Mouse (Mus musculus) frontal cortex, adult (tissue): ENCODE results near the gene Dip2c.

Source experiments
- ATAC-seq: cut with Nextera tagmentation; 2 replicates; pipeline ENCODE4 v1.9.2; 2017; ENCODE audit warnings: mild to moderate bottlenecking, moderate library complexity, mixed read lengths; ENCODE audit not compliant: low TSS enrichment

Dip2c gene

DNA sequence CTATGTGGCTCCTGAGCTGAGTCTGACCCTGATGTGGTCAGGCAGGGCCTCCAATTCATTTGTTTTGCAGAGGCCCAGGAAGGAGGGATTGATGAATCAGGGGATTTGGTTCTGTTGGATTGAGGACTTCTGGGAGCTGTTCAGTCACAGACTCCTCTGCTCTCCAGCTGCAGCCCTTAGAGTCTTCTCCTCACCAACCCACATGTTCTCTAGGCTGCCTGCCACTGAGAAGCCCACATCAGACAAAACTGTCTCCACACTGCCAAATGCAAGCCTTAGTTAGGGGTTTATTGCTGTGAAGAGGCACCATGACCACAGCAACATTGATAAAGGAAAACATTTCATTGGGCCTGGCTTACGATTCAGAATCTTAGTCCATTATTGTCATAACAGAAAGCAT lies 387.3 kb downstream of the Dip2c start:
- ATAC-seq, result peak; percentile 86

DNA sequence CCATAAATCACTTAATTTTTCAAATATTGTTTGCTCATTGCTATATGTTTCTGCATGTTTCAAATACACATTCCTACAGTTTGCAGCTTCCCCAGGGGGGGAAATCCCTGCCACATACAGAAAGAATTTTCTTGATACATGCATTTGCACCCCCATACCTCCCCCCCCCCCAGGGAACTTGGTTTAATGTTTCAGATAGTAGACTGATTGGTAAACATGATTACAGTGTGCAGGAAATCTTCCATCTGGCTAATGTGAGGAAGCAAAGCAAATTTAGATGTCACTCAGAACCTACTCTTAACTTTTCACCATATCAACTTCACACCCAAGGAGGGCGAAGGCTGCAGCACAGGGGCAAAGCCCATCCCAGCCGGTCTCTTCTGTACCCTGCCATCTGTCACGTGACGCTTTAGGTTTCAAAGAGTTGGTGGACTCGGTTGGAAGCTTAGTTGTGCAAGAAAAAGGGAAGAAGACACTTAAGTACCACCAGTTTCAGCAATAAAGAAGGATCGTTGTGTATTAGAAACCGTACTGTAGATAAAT lies 391.7 kb downstream of the Dip2c start:
- ATAC-seq, result no peak

DNA sequence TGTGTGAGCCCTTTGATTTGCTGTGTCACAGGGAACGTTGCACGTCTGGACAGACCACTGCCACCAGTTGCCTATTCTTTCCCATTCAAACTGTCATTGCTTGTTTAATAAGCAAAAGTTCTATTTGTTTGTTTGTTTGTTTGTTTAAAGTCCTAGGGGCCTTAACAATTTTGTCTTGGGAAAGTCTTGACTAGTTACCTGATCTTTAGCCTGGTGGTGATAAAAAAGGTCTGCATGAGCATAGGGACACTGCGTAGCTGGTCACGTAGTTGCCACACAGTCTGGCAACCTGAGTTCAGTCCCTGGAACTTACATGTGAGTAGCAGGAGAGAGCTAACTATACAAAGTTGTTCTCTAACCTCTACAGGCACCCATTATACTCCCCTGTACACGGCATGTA lies 392.9 kb downstream of the Dip2c start:
- no peak for ATAC-seq

DNA sequence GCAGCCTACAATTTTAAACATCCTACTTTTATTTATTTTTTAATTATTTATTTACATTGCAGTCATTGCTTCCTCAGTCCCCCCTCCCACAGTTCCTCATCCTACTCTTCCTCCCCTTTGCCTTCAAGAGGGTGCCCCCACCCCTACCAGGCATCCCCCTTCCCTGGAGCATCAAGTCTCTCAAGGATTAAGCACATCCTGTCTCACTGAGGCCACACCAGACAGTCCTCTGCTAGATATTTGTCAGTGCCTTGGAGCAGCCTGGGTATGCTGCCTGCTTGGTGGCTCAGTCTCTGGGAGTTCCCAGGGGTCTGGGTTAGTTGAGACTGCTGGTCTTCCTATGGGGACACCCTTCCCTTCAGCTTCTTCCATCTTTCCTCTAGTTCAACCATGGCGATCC lies 397.8 kb downstream of the Dip2c start:
- ATAC-seq, result no peak

DNA sequence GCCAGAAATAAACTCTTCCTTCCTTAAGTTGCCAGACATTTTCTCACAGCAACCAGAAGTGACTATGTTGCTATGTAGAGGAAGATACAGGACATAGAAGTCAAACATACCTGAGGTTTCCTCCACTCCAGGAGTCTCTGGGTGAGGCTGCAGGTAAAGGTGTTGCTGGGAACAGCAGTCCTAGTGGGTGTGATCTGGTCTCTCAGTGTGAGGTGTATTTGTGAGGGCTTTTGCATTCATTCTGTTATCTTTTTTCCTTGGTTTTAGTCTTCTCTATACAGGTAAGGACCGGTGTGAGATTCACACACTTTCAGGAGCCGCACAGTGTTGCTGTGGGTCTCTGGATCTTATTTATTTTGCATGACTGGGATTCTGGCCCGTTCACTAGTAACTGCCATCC lies 405.2 kb downstream of the Dip2c start:
- no peak for ATAC-seq

DNA sequence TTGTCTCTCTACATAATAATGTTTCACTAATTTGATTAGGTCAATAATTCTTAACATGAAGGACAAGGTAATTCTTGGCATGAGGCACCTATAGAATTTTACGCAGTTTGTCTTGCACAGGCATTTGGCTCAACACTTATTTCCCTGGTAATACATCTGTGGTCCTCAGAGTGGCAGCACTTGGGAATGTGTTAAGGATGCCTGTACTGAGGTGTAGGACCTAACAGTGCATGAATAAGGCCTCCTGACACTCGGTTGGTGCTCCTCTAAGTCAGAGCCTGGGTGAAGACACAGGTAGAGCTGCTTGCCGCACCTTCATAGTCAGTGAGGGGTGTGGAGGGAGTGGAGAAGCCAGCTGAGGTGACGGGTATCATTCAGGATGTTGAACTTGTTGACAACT lies 407.0 kb downstream of the Dip2c start:
- peak; percentile 56 for ATAC-seq

DNA sequence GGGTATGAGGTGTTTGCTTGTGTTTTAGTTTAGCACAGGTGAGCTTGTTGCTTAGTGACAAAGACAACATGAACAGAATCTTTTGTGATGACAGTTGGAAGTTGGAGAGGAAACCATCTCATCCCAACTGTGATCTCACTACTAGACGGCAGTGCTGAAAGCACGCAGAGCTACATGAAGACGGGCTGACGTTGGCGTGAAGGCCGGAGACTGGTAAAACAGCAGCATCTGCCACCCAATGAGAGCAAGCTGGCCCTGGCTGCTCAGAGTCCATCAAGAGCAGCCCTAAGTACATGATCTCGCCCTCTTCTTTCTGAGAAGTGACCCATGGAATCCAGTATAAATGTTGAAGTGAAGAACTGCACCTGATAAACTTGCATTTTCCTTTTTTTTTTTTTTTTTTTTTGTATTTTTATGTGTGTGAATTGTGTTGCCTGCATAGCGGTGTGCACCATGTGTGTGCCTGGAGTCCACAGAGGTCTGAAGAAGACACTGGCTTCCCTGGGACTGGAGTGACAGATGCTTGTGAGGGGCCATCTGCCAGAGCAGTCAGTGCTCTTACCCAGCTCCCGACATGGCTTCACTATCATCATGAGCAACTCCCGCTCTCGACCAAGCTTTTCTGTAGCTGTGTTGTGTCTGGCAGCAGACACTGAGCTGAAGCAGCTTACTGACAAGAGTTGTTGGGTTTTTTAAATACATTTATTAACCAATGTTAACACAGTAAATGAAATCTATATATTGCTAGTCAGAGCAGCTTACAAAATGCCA lies 408.0 kb downstream of the Dip2c start:
- ATAC-seq, result no peak

DNA sequence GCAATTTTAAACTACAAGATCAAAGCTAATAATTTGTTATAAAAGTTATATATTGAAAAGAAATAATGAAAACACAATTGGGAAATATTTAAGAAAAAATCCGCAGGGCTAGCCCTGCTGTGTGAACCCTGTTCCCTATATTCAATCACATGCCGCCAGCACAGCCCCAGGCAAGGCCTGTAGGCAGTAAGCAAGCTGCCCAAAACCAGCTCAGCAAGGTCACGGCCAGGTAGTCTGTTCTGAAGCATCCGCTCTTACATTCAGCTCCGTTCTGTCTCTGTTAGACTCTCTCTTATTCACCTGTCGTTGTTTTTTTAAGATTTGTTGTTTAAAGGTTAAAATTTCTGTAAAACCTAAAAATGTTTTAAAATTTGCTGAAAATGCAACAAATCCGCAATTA lies 409.9 kb downstream of the Dip2c start:
- ATAC-seq, result no peak

DNA sequence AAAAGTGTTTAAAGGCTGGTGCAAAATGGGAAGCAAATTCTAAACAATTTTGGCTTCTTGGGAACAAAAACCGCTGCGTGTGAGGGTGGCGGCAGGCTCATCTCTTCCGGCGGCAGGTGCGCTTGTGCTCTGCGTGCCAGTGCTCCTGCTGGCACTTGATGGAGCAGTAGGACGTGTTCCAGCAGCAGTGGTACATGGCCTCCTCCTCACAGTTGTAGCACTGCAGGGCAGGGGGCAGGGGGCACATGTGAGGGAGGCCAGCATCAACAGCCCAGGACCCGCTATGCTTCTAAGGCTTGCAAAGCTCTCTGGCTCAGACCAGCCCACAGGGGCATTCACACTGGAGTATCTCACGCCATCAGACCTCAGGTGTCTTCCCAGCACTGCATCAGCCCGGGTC lies 410.4 kb downstream of the Dip2c start:
- ATAC-seq, result 0 out of 2 replicates have a peak, but pooled peaks have one; percentile 11

DNA sequence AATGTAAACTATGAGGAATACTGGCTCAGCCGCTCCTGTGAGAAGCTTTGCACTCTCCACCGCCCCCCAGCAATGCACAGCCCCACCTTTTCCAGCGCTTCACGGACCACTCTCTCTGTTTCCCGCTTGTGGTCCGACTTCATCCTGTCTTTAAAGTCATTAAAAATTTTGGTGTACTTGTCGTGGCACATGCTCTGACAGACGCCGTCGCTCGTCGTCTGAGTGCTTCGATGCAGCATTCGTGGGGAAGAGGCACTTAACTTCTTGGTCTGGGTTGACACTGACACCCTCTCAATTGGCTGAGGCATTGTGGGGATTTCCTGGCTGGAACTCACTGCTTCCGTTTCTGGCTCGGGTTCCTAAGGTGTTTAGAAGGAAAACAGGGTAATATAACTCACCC lies 413.0 kb downstream of the Dip2c start:
- ATAC-seq, result no peak

DNA sequence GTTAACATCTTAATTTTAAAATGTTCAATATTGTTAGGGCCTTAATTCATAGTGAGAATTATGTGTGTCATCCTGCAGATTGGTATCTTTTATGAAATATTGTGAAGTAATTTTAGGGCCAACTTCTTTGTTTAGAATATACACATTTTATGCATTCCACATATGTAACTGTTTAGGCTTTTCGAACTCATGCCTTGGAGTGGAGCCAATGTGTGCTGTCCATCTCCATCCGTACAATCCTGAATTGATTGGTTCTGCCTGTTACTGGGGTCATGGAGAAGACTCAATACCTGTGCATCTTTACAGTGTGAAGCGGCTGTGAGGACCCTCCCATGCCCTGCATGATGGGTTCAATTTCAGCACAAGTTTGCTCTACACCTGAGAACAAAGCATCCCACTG lies 416.5 kb downstream of the Dip2c start:
- no peak for ATAC-seq

DNA sequence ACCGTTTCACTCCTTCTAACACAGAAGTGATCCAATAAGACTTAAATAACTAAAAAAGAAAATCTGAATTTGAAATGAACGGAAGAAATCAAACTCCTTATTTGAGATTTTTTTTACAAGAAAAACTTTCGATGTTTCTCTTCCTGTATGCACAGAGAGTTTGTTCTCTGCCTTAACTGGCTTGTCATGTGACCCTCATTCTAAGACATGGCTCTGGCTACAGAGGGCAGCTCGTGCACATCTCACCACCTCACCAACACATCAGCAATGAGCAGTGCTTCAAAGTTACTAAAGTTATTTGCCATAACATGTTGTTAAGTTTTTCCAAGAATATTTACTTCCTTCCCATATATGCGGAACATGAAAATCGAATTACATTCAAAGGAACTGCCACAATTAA lies 418.3 kb downstream of the Dip2c start:
- no peak for ATAC-seq

DNA sequence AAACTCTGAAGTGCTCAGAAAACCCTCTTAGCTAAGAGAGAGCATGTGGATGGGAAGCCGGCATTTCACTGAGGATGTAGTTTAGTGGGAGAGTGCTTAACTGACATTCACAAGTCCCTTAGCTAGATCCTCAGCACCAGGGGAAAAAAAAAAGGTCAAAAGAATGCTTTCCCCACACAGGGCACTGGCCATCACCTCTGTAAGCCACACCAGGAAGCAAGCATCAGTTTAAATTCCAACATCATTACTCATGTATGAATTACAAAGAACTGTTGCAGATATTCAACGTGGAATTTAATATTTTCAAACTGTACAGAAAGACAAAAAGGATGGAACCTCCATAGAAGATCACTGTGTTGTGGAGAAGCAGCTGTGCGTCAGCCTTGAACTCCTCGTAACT lies 419.1 kb downstream of the Dip2c start:
- no peak for ATAC-seq

DNA sequence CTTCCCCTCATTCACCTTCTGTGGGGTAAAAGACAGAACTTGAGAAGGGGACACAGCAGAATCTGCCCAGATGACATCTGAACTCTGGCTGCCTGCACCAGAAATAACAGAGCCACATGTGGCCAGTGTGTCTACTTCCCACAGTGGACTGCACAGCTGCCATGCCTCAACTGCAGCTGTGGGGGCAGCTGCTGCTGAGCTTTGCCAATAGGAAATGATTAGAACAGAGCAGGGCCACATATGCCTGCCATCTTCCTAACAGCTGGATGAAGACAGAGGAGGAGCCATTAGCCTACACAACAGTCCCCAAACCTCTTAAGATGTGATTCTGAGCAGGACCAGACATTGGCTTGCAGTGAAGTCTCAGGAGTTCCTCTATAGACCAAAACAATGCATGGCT lies 419.5 kb downstream of the Dip2c start:
- no peak for ATAC-seq

DNA sequence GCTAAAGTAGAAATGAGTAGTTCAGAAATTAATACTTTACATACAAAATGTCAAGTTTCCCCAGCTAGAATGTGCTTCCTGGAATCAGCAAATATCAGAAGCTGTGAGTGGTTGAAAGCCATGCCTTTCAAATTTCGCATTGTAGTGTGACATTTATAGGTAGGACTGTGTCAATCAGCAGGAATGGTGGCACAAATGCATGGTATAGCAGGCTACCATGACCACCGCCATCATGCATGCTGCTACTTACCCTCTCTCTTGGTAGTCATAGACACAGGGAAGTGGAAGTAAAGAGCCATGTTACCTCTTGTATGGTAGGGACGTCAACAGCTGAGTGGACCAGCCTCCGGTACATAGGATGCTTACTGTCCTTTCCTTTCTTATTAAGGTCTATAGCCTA lies 421.0 kb downstream of the Dip2c start:
- no peak for ATAC-seq

DNA sequence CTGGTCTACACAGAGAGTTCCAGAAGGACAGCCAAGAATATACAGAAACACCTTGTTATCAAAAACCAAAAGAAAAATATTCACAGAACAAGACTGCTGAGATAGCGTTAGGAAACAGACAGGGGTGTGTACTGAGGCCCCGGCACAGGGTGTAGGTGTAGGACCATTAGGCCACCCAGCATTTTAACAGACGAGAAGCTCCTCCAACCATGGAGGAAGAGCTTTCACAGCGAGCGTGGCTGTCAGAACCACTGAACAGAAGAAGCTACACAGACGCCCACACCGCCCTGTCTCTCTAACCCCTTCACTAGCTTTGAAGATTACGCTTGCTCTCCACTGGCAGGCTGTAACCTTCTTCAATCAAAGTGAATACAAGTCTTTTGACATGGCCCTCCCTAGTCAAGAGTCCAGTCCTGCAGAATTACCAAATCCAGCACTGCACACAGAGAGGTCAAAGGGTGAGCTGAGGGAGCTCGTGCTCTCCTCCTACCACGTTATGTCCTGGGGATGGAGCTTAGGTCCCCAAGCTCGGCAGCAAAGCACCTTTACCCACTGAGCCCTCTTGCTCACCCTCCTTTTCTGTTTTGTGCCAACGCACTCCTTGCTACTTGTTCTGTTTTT lies 426.4 kb downstream of the Dip2c start:
- peak; percentile 65; the same call in 1 of the 2 replicates for ATAC-seq

DNA sequence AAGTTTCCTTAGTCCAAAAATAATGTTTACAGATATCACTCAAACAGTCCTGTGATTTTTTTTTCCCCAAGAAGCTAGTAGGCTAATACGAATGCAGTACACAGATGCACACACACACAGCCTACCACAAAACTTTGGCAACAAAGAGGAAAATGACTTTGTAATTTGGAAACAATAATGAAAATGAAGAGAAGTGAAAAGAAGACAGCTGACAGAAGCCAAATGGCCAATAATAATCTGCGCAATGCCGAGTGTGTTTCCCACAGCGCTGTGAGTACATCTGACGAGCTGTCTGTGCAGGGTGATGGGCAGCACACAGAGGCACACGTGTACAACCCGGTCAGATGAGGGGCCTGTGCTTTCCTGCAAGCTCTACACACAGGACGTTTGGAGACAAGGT lies 430.4 kb downstream of the Dip2c start:
- no peak for ATAC-seq

DNA sequence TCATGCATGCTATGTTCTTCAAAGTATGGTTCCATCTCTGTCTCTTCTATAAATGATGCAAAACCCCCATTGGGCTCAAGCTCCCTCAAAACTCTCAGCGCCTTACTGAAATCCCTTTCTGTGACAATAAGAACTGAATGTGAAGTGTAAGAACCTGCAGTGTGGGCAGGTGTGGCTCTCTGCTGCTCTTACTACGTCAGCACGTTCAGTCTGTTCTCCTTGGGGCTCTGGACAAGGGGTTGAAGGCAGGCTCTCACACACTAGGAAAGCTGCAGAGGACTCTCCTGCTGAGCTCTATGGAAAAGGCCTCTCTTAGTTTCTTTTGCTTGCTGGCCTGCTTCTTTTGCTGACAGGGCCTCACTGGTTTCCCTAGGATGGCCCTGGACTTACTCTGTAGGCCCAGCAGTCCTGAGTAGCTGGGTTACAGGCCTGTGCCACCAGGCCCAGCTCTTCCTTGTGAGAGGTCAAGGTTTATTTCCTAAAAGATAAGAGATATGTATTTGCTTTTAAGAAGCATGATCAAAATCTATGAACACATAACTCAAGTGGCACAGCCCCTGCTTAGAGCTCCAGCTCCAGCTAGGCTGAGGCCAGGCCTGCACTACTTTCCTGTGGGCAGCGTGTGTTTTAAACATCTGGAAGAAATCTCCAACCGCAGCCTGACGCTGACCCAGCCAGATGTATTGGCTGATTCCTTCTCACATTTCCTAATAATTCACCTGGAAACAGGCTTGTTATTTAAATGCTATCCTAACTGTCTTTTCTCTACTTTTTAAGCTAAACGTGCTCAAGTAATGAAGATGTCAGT lies 432.3 kb downstream of the Dip2c start:
- peak; percentile 73; the same call in 1 of the 2 replicates for ATAC-seq

DNA sequence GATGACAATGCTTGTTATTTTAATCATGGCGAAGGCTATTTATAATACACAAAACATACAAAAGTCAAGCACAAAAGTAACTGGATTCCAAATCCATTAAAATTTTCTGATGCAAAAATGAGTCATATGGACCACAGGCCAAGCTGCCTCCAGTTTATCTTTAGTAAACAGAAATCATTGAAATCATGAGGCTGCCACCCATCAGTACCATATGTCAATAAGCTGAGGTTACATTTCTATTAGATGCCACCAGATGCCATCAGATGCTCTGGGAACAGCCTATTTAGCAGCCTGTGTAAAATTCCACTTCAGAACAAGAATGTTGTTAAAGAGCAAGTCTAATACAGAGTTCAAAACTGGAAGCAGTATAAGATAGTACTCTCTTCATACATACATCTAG lies 436.1 kb downstream of the Dip2c start:
- no peak for ATAC-seq

DNA sequence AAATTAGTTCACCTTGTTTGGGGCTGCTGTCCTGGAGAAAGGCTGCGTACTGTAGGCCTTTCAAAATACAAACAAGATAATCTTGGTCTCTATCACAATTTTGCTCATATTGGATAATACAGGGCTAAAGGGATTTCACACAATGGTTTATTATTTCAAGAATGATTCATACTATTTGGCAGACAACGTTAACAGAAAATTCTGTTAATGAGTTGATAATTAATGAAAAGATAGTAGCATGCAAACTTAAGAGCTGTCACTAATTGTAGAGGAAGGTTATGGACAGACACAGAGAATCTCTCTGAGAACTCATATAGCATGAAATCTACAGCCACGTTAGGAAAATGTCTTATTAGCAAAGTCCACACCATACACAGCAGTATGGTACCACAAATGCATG lies 436.6 kb downstream of the Dip2c start:
- no peak for ATAC-seq

DNA sequence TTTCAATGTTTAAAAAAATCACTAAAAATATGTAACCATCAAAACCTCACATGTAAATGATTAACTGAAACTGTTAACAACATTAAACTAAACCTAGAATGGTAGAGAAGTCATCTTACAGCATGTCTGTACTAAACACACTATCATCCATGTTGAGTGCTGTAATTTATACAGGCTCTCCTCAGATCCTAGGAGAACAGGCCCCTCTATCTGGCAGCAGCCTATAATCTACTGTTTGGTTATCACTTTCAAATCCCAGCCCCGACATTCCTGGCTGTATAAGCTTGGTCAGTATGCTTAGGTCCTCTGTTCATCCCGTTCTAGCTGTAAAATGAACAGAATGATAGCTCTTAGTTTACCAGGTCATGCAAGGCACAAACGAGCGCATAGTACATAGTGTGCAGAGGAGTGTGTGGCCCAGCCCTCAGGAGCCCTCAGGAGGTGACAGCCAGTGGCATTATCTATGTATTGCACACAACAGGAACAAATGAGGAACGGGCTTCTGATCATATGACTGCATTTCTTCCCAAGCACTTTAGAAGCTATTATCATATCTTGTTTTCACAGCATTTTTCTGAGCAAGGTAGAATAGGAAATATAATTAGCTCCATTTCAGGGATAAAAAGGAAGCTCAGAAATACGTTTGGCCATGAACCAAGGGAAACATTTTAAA lies 437.3 kb downstream of the Dip2c start:
- no peak for ATAC-seq

DNA sequence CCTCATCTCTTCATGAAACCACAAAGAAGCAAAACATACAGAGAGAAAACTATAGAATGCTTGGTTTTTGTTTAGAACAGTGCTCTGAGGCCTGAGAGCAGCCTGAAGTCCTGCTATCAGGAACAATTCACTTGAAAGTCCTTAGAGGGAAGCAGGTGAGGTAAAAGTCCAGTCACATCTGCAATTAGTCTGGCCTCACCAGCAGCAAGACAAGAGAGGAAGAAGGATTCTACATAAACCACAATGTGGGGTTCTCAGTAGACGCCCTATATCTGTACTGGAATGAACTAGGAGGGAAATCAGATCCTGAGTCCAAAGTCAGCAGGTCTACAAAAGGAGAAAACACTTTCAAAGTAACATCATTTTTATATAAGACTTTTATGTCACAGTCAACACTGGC lies 438.9 kb downstream of the Dip2c start:
- no peak for ATAC-seq
